Mouse (Mus musculus): ENCODE measurements around the gene Yif1a. TPM values are rescaled to one million over a fixed set of nuclear protein-coding genes. Genes with fewer than 3 reads are reported as not detected.

Gene Yif1a
- 62.7 and 68.2 TPM in 2 replicates for total RNA-seq (2021)
- long read RNA-seq, transcript Yif1a-201 (8 exons, 1,488 nt): major isoform, 74 of 83 reads
- long read RNA-seq, partial matches to known transcripts: 5 of 83 reads
- long read RNA-seq, other reads (novel, unspliced or antisense): 4 of 83 reads

- DNase-seq: peak; percentile 92
Measured at GRCm38 (mm10) chr19:5087884-5088728, at the start of gene Yif1a. Gene Yif1a (plus strand): TSS chr19:5088538.

GRCm38 (mm10) chr19:5038709-5039156, 49.6 kb upstream of the Yif1a start, which contains the start of the genes B4gat1 and AC124502.3:
Gene B4gat1 (plus strand): TSS chr19:5038826.
Gene AC124502.3 (plus strand): TSS chr19:5038891.
- peak; percentile 90 for DNase-seq

GRCm38 (mm10) chr19:5039301-5040114, 48.8 kb upstream of the Yif1a start:
- DNase-seq: no peak

- peak; percentile 89 for DNase-seq
Measured at GRCm38 (mm10) chr19:5040862-5041523, 47.3 kb upstream of the Yif1a start, which contains the start of gene Brms1. Gene Brms1 (plus strand): TSS chr19:5041354.

GRCm38 (mm10) chr19:5041588-5041987, 46.8 kb upstream of the Yif1a start:
- no peak for DNase-seq

GRCm38 (mm10) chr19:5045531-5045930, 42.8 kb upstream of the Yif1a start:
- DNase-seq: no peak

GRCm38 (mm10) chr19:5048138-5049056, 39.9 kb upstream of the Yif1a start:
- DNase-seq: no peak

- DNase-seq: no peak
Measured at GRCm38 (mm10) chr19:5049325-5049724, 39.0 kb upstream of the Yif1a start.

GRCm38 (mm10) chr19:5050047-5050905, 38.1 kb upstream of the Yif1a start, which contains the start of gene Rin1:
Gene Rin1 (plus strand): TSS chr19:5050481.
- DNase-seq: no peak

GRCm38 (mm10) chr19:5051031-5051430, 37.3 kb upstream of the Yif1a start:
- no peak for DNase-seq

- no peak for DNase-seq
Measured at GRCm38 (mm10) chr19:5051515-5051914, 36.8 kb upstream of the Yif1a start.

- no peak for DNase-seq
Measured at GRCm38 (mm10) chr19:5052166-5052822, 36.0 kb upstream of the Yif1a start.

- DNase-seq: no peak
Measured at GRCm38 (mm10) chr19:5052853-5053252, 35.5 kb upstream of the Yif1a start.

GRCm38 (mm10) chr19:5053909-5054308, 34.4 kb upstream of the Yif1a start:
- peak; percentile 67 for DNase-seq

GRCm38 (mm10) chr19:5056251-5056650, 32.1 kb upstream of the Yif1a start:
- no peak for DNase-seq

GRCm38 (mm10) chr19:5057876-5058775, 30.2 kb upstream of the Yif1a start:
- DNase-seq: no peak

- DNase-seq: no peak
Measured at GRCm38 (mm10) chr19:5058801-5059771, 29.3 kb upstream of the Yif1a start.

All from adrenal gland, postnatal 25 days (tissue).